Mouse (Mus musculus): ENCODE measurements around the gene Slc9b1. TPM values are rescaled to one million over a fixed set of nuclear protein-coding genes. Genes with fewer than 3 reads are reported as not detected.

Gene Slc9b1
- 0.35 TPM for polyA plus RNA-seq (2017; shearing (Covaris generic))

DNA sequence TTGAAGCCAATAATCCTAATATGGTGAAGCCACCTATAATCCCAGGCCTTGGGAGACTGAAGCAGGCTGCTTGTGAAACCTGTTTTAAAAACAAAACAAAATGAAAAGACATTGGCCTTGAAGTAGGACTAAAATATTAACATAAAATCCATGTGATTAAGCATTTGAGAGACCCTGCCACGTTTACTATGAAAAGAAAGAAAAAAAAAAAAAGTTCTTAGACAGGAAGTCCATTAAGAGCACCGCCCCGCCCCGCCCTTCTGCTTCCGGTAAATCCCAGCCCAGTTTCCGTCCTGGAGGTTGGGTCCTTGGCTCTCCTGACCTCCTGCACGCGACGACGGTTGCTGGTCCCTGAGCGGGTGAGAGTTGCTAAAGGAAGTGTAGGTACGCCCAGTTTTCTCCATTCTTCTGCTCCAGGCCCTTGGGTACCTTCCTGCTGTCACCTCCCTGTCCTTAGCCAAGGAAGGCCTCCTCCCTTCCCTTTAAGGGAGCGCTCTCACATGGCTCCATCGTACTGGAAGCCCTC is at the start of gene Slc9b1:
Gene Slc9b1, plus strand, starts transcription at position 291 of the 526 bp plus-strand sequence.

GRCm38 (mm10) chr3:135307411-135308259 is 40.2 kb upstream of the Slc9b1 start, which contains the start of gene Slc9b2:
Gene Slc9b2, plus strand, starts transcription at chr3:135307700.

DNA sequence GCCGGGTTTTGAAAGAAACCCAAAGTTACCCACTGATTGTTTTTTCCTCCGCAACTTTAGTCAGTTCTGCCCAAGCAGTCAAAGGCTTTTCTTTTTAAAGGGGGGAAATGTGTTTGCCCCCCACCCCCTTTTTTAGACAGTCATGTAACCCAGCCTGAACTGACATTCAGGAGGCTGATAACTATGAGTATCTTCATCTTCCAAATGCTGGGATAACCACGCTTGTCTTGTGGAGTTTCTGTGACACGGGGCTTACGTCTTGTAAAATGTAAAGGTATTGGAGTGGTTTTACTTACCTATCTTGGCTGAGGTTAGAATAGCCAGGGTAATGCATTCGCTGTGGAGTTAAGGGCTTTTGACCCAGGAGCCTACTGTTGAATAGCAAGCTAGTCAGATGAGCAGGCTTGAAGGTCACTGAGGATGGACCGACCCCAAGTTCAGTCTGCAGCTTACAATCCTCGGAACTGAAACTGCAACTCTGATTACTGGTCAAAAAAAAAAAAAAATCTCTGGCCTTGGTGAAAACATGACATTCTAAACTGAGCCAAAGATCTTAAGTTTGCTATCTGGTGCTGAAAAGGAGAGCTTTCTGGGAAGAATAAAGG is 75.9 kb downstream of the Slc9b1 start, which contains the start of gene Cisd2:
Gene Cisd2, minus strand, starts transcription at position 318 of the 605 bp plus-strand sequence.

DNA sequence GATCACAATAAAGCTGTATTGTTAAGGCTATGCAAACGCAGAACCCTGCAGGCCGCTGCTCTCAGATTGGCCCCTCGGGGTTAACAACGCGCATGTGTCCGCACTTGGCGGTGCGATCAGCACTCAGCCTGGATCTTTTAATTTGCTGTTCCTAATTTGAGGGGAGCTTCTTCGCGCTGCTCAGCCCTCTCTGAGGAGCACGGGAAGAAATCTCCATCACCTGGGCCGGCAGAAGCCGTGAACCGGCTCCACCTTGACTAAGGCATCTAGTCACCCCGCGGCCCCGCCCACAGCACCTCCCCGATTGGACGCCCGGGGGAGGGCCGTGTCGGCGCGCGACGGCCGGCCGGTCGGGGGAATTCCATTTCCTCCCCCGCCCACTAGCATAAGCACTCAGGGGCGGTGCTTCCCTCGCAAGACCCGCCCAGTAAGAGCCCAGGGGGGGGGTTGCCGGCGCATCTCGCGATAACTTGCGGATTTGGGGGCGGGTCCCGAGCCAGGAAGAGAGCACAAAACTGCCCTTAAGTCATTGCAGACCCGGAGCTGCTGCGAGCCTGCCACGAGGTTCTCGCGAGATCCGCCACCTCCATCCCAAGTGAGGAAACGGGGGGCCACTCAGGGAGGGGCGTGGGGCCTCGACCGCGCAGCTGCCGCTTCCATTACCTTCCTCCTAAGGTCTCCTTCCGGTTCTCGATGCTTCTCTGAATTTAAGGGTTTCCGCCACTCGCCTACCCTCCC is 90.1 kb downstream of the Slc9b1 start, which contains the start of gene Ube2d3:
Gene Ube2d3, plus strand, starts transcription at position 392 of the 738 bp plus-strand sequence.

Other genes with a start within 250 kb of the Slc9b1 start
- gene Cenpe, start 135.5 kb upstream of the Slc9b1 start, polyA plus RNA-seq (2017; shearing (Covaris generic)) = 0.61 TPM
- not detected for gene Bdh2, start 66.8 kb upstream of the Slc9b1 start, polyA plus RNA-seq (2017; shearing (Covaris generic))
- 1.3 TPM for gene Slc9b2, start 40.3 kb upstream of the Slc9b1 start, polyA plus RNA-seq (2017; shearing (Covaris generic))
- gene Cisd2, start 75.9 kb downstream of the Slc9b1 start, polyA plus RNA-seq (2017; shearing (Covaris generic)) = 142 TPM
- gene Ube2d3, start 90.1 kb downstream of the Slc9b1 start, polyA plus RNA-seq (2017; shearing (Covaris generic)) = 919 TPM
- 17.8 TPM for gene Manba, start 137.6 kb downstream of the Slc9b1 start, polyA plus RNA-seq (2017; shearing (Covaris generic))

All from naive thymus-derived CD4-positive, alpha-beta T cell, adult 5 months (primary cell).